Mouse (Mus musculus): ENCODE data around the gene Klhdc7b. TPM values are rescaled to one million over a fixed set of nuclear protein-coding genes. Genes with fewer than 3 reads are reported as not detected.

Gene Klhdc7b
- polyA plus RNA-seq, 1 experiment from 2014 or later = 0.05 TPM

GRCm38 (mm10) chr15:89404831-89405623, 20.3 kb downstream of the Klhdc7b start:
- Histone ChIP-seq H3K9ac (no peak overlapping the region), H3K27ac (no peak overlapping the region), H3K9me3 (no peaks in the 10 kb centered on the region; the same call in 1 of the 2 replicates), H3K4me3 (no peak overlapping the region), H3K4me2 (no peak overlapping the region), H3K27me3 (replicated peaks) (no peaks in the 10 kb centered on the region), H3K36me3 (replicated peaks) (no peaks in the 10 kb centered on the region), H3K4me1 (no peaks in the 10 kb centered on the region)
- ATAC-seq (replicated peaks) = no peak
- WGBS = 88% methylated on average over 10 of the region's 10 CpGs

- H3K9ac ChIP-seq = no peak overlapping the region
- H3K27ac ChIP-seq = no peak overlapping the region
- no peaks in the 10 kb centered on the region; the same call in 1 of the 2 replicates for H3K9me3 ChIP-seq
- no peaks in the 10 kb centered on the region for H3K36me3 ChIP-seq (replicated peaks)
- H3K4me2 ChIP-seq = no peak overlapping the region
- H3K27me3 ChIP-seq (replicated peaks) = no peaks in the 10 kb centered on the region
- ATAC-seq (replicated peaks) = no peak
- H3K4me3 ChIP-seq = no peak overlapping the region
- no peaks in the 10 kb centered on the region for H3K4me1 ChIP-seq
These were observed 22.0 kb downstream of the Klhdc7b start for GRCm38 (mm10) chr15:89406691-89407090.

- no peaks in the 10 kb centered on the region for H3K4me1 ChIP-seq
- no peak within 1 kb of the TSS for H3K4me3 ChIP-seq
- H3K27ac ChIP-seq = no peak within 1 kb of the TSS
- H3K27me3 ChIP-seq (replicated peaks) = no peaks in the 10 kb centered on the region
- no peaks in the 10 kb centered on the region for H3K36me3 ChIP-seq (replicated peaks)
- no peak within 1 kb of the TSS for H3K9ac ChIP-seq
- 87% methylated on average over 24 of the region's 24 CpGs for WGBS
- ATAC-seq (replicated peaks) = no peak
- no peaks in the 10 kb centered on the region; the same call in 1 of the 2 replicates for H3K9me3 ChIP-seq
- no peak within 1 kb of the TSS for H3K4me2 ChIP-seq
These were observed 25.4 kb downstream of the Klhdc7b start, which contains the start of gene Syce3 for GRCm38 (mm10) chr15:89410118-89410517. Syce3 (minus strand) TSS chr15:89410503.

- Histone ChIP-seq H3K36me3 (replicated peaks) (peaks cover 3% of the 10 kb centered on the region), H3K9me3 (no peaks in the 10 kb centered on the region), H3K27ac (no peak overlapping the region), H3K4me3 (no peak overlapping the region), H3K27me3 (replicated peaks) (no peaks in the 10 kb centered on the region), H3K9ac (no peak overlapping the region), H3K4me1 (no peaks in the 10 kb centered on the region), H3K4me2 (no peak overlapping the region)
- WGBS = 87% methylated on average over 8 of the region's 8 CpGs
- no peak for ATAC-seq (replicated peaks)
These were observed 30.6 kb downstream of the Klhdc7b start for GRCm38 (mm10) chr15:89415282-89415681.

GRCm38 (mm10) chr15:89421938-89422337, 37.2 kb downstream of the Klhdc7b start:
- no peak for ATAC-seq (replicated peaks)
- Histone ChIP-seq H3K4me1 (no peaks in the 10 kb centered on the region), H3K4me3 (no peak overlapping the region), H3K9ac (no peak overlapping the region), H3K9me3 (no peaks in the 10 kb centered on the region), H3K27ac (no peak overlapping the region), H3K36me3 (replicated peaks) (peaks cover 20% of the 10 kb centered on the region), H3K27me3 (replicated peaks) (no peaks in the 10 kb centered on the region), H3K4me2 (no peak overlapping the region)
- WGBS = 96% methylated on average over 9 of the region's 9 CpGs

GRCm38 (mm10) chr15:89424621-89425020, 39.9 kb downstream of the Klhdc7b start:
- no peak overlapping the region for H3K27ac ChIP-seq
- H3K9me3 ChIP-seq = no peaks in the 10 kb centered on the region
- H3K4me1 ChIP-seq = peaks cover 11% of the 10 kb centered on the region
- no peak overlapping the region for H3K4me2 ChIP-seq
- no peak overlapping the region for H3K4me3 ChIP-seq
- no peak overlapping the region for H3K9ac ChIP-seq
- ATAC-seq (replicated peaks) = no peak
- 84% methylated on average over 8 of the region's 8 CpGs for WGBS
- peaks cover 23% of the 10 kb centered on the region for H3K36me3 ChIP-seq (replicated peaks)
- H3K27me3 ChIP-seq (replicated peaks) = no peaks in the 10 kb centered on the region

- Histone ChIP-seq H3K27ac (no peak within 1 kb of the TSS), H3K9me3 (no peaks in the 10 kb centered on the region), H3K4me1 (peaks cover 15% of the 10 kb centered on the region), H3K9ac (no peak within 1 kb of the TSS), H3K27me3 (replicated peaks) (no peaks in the 10 kb centered on the region), H3K4me2 (no peak within 1 kb of the TSS), H3K4me3 (no peak within 1 kb of the TSS), H3K36me3 (replicated peaks) (peaks cover 18% of the 10 kb centered on the region)
- no peak for ATAC-seq (replicated peaks)
- WGBS = 47% methylated on average over 6 of the region's 6 CpGs
These were observed 41.0 kb downstream of the Klhdc7b start, which contains the start of gene Cpt1b for GRCm38 (mm10) chr15:89425711-89426121. Cpt1b (minus strand) TSS chr15:89425863.

- peaks cover 17% of the 10 kb centered on the region for H3K36me3 ChIP-seq (replicated peaks)
- H3K27ac ChIP-seq = no peak overlapping the region
- no peak overlapping the region for H3K9ac ChIP-seq
- H3K4me1 ChIP-seq = peaks cover 21% of the 10 kb centered on the region
- H3K9me3 ChIP-seq = no peaks in the 10 kb centered on the region
- H3K4me2 ChIP-seq = no peak overlapping the region
- no peaks in the 10 kb centered on the region for H3K27me3 ChIP-seq (replicated peaks)
- H3K4me3 ChIP-seq = no peak overlapping the region
- 91% methylated on average over 10 of the region's 10 CpGs for WGBS
- ATAC-seq (replicated peaks) = no peak
These were observed 42.0 kb downstream of the Klhdc7b start for GRCm38 (mm10) chr15:89426716-89427115.

GRCm38 (mm10) chr15:89428136-89428790, 43.5 kb downstream of the Klhdc7b start:
- peaks cover 13% of the 10 kb centered on the region for H3K36me3 ChIP-seq (replicated peaks)
- H3K9ac ChIP-seq = peak overlapping the region; percentile 78
- peak overlapping the region; percentile 84 for H3K4me3 ChIP-seq
- H3K27me3 ChIP-seq (replicated peaks) = no peaks in the 10 kb centered on the region
- H3K9me3 ChIP-seq = no peaks in the 10 kb centered on the region
- H3K4me2 ChIP-seq = peak overlapping the region; percentile 97
- H3K27ac ChIP-seq = no peak overlapping the region
- 80% methylated on average over 19 of the region's 19 CpGs for WGBS
- H3K4me1 ChIP-seq = peaks cover 22% of the 10 kb centered on the region
- ATAC-seq (replicated peaks) = no peak

GRCm38 (mm10) chr15:89428821-89429351, 44.2 kb downstream of the Klhdc7b start:
- peak overlapping the region; percentile 78 for H3K9ac ChIP-seq
- peaks cover 22% of the 10 kb centered on the region for H3K4me1 ChIP-seq
- peak; percentile 71 for ATAC-seq (replicated peaks)
- peak overlapping the region; percentile 84 for H3K4me3 ChIP-seq
- WGBS = 6% methylated on average over 22 of the region's 22 CpGs
- peak overlapping the region; percentile 97 for H3K27ac ChIP-seq
- H3K36me3 ChIP-seq (replicated peaks) = peaks cover 13% of the 10 kb centered on the region
- no peaks in the 10 kb centered on the region for H3K27me3 ChIP-seq (replicated peaks)
- H3K4me2 ChIP-seq = peak overlapping the region; percentile 97
- no peaks in the 10 kb centered on the region for H3K9me3 ChIP-seq

- Histone ChIP-seq H3K36me3 (replicated peaks) (peaks cover 13% of the 10 kb centered on the region), H3K4me1 (peaks cover 22% of the 10 kb centered on the region), H3K4me2 (peak within 1 kb of the TSS; percentile 97), H3K9ac (peak within 1 kb of the TSS; percentile 78), H3K9me3 (no peaks in the 10 kb centered on the region), H3K27me3 (replicated peaks) (no peaks in the 10 kb centered on the region), H3K4me3 (peak within 1 kb of the TSS; percentile 84), H3K27ac (peak within 1 kb of the TSS; percentile 97)
- ATAC-seq (replicated peaks) = peak; percentile 96
- under 1% methylated on average over 70 of the region's 70 CpGs for WGBS
These were observed 44.9 kb downstream of the Klhdc7b start, which contains the start of the genes C730034F03Rik, Gm44502 and Chkb for GRCm38 (mm10) chr15:89429352-89430221. C730034F03Rik (plus strand) TSS chr15:89429589. Gm44502 (minus strand) TSS chr15:89429696. Chkb (minus strand) TSS chr15:89429908.

Measured in midbrain, embryonic 15.5 days (tissue).